In the genomic region with DNA sequence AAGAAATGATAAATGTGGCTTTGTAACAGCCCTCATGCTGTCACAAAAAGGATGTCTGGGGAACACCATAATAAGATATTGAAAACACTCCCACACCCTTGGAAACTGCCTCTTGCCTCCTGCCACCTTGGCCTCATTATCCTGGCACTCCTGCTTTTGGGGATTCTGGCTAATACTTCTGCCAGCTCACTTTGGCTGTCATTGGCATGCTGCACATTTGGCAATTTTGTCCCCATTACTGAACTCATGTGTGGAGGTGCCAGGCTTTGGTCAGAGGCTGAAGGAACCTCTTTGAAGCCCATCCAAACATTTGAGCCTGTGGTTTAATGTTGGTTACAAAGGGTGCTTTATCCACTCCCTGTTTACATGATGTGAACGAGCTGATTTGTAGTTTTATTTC, we compare ENCODE assay signal across 17 mouse cellular contexts.
DNase-seq lines count a peak whose midpoint lies in the region; ATAC-seq and TF ChIP-seq lines count a peak whose summit lies in the region.
"Had no signal": no experiment of that assay in that cellular context is flagged by ENCODE, and none has a peak within 500 bp of the region (broad histone marks: within the 10 kb centered on the region; RNA-seq: fewer than 3 reads in every experiment).

No protein-coding gene starts in this region.

- WGBS in hindbrain, embryonic 14.5 days = 80% methylated on average over 1 of the region's 1 CpGs
- WGBS in hindbrain, embryonic 12.5 days = 81% methylated on average over 1 of the region's 1 CpGs
- 45% methylated on average over 1 of the region's 1 CpGs for WGBS in liver, adult 2 months
- 45% methylated on average over 1 of the region's 1 CpGs for WGBS in liver, embryonic 12.5 days (ENCODE audit: insufficient replicate concordance)
- 39% methylated on average over 1 of the region's 1 CpGs for WGBS in forebrain, postnatal 0 days

- H3K4me1 ChIP-seq in hindbrain, embryonic 14.5 days (replicated peaks; ENCODE audit: control insufficient read depth, insufficient read depth, low read length) = no peaks in the 10 kb centered on the region
- H3K4me1 ChIP-seq in hindbrain, embryonic 12.5 days = no peaks in the 10 kb centered on the region
- H3K4me1 ChIP-seq in liver, adult 2 months (ENCODE audit: control insufficient read depth, insufficient read depth, low read length) = no peaks in the 10 kb centered on the region
- H3K4me1 ChIP-seq in liver, embryonic 12.5 days = no peaks in the 10 kb centered on the region
- H3K4me1 ChIP-seq in forebrain, postnatal 0 days (ENCODE audit: insufficient read depth) = no peaks in the 10 kb centered on the region
- H3K4me1 ChIP-seq: heart, embryonic 15.5 days had no signal

- no peak overlapping the region for H3K9ac ChIP-seq in hindbrain, embryonic 14.5 days
- no peak overlapping the region for H3K9ac ChIP-seq in hindbrain, embryonic 12.5 days
- H3K9ac ChIP-seq in liver, adult 2 months (ENCODE audit: low read depth, low read length) = no peak overlapping the region
- H3K9ac ChIP-seq in liver, embryonic 12.5 days = no peak overlapping the region
- no peak overlapping the region for H3K9ac ChIP-seq in forebrain, postnatal 0 days
- H3K9ac ChIP-seq: heart, embryonic 15.5 days; liver, embryonic 14.5 days had no signal

- no peak overlapping the region for H3K4me2 ChIP-seq in hindbrain, embryonic 14.5 days (replicated peaks)
- H3K4me2 ChIP-seq in hindbrain, embryonic 12.5 days (replicated peaks) = no peak overlapping the region
- H3K4me2 ChIP-seq in liver, embryonic 12.5 days = no peak overlapping the region
- H3K4me2 ChIP-seq in forebrain, postnatal 0 days (ENCODE audit: low read depth) = no peak overlapping the region
- H3K4me2 ChIP-seq: heart, embryonic 15.5 days had no signal

- no peaks in the 10 kb centered on the region for H3K79me2 ChIP-seq in liver, adult 2 months (ENCODE audit: control insufficient read depth, insufficient read depth, low read length)

- DNase-seq in adrenal gland, postnatal 10 days = peak; percentile 2
- no peak for DNase-seq in adrenal gland, adult 18-20 months (ENCODE audit: low spot score in 2 of 2)
- DNase-seq in hindbrain, embryonic 14.5 days (ENCODE audit: low spot score) = peak; percentile 28
- DNase-seq in liver, adult 2 months (ENCODE audit: extremely low read depth, low read depth, low spot score) = peak; percentile 93
- peak; percentile 50 for DNase-seq in forebrain, postnatal 0 days
- DNase-seq: heart, adult 2 months; kidney, adult 18-20 months; kidney, postnatal 10 days; midbrain, embryonic 14.5 days; retina, postnatal 1 day had no signal

- no peak for ATAC-seq in hindbrain, embryonic 14.5 days (ENCODE audit: low FRiP score)
- no peak for ATAC-seq in hindbrain, embryonic 12.5 days (ENCODE audit: low FRiP score)
- ATAC-seq in liver, embryonic 12.5 days = no peak
- ATAC-seq in forebrain, postnatal 0 days = peak; percentile 68
- ATAC-seq in CD4-positive, CD25-positive, alpha-beta regulatory T cell, adult 4 months = no peak

- no peak for TF ChIP-seq POLR2A in liver, adult 2 months (IDR thresholded peaks at IDR 0.05; ENCODE audit: extremely low read depth, insufficient read depth, low read length)

- no peaks in the 10 kb centered on the region for H3K36me3 ChIP-seq in hindbrain, embryonic 14.5 days (replicated peaks; ENCODE audit: control insufficient read depth, insufficient read depth)
- H3K36me3 ChIP-seq in hindbrain, embryonic 12.5 days = no peaks in the 10 kb centered on the region
- no peaks in the 10 kb centered on the region for H3K36me3 ChIP-seq in liver, adult 2 months (ENCODE audit: control insufficient read depth, insufficient read depth, low read length)
- H3K36me3 ChIP-seq in liver, embryonic 12.5 days = no peaks in the 10 kb centered on the region
- H3K36me3 ChIP-seq in forebrain, postnatal 0 days (ENCODE audit: insufficient read depth) = no peaks in the 10 kb centered on the region
- H3K36me3 ChIP-seq: heart, embryonic 15.5 days had no signal

- H3K27ac ChIP-seq in hindbrain, embryonic 14.5 days = no peak overlapping the region
- H3K27ac ChIP-seq in hindbrain, embryonic 12.5 days = no peak overlapping the region
- H3K27ac ChIP-seq in liver, adult 2 months (replicated peaks; ENCODE audit: insufficient read depth, low read depth, low read length) = no peak overlapping the region
- no peak overlapping the region for H3K27ac ChIP-seq in liver, embryonic 12.5 days
- no peak overlapping the region for H3K27ac ChIP-seq in forebrain, postnatal 0 days (ENCODE audit: low read depth, low read length)
- H3K27ac ChIP-seq: heart, adult 2 months; heart, embryonic 15.5 days; liver, embryonic 14.5 days; stomach, postnatal 0 days had no signal

- H3K4me3 ChIP-seq in hindbrain, embryonic 14.5 days (replicated peaks; ENCODE audit: low read length) = no peak overlapping the region
- no peak overlapping the region for H3K4me3 ChIP-seq in hindbrain, embryonic 12.5 days
- H3K4me3 ChIP-seq in liver, adult 2 months (ENCODE audit: insufficient read depth, low read depth, low read length) = no peak overlapping the region
- no peak overlapping the region for H3K4me3 ChIP-seq in liver, embryonic 12.5 days
- no peak overlapping the region for H3K4me3 ChIP-seq in forebrain, postnatal 0 days (ENCODE audit: low read depth, low read length)
- H3K4me3 ChIP-seq: heart, adult 2 months; heart, embryonic 15.5 days had no signal

- H3K9me3 ChIP-seq in hindbrain, embryonic 14.5 days (ENCODE audit: control insufficient read depth, low read length) = no peaks in the 10 kb centered on the region
- no peaks in the 10 kb centered on the region for H3K9me3 ChIP-seq in hindbrain, embryonic 12.5 days (replicated peaks)
- H3K9me3 ChIP-seq in liver, embryonic 12.5 days (replicated peaks) = no peaks in the 10 kb centered on the region
- no peaks in the 10 kb centered on the region for H3K9me3 ChIP-seq in forebrain, postnatal 0 days (ENCODE audit: low read length)
- H3K9me3 ChIP-seq: heart, embryonic 15.5 days had no signal

- no peak for TF ChIP-seq CTCF in liver, adult 2 months (IDR thresholded peaks at IDR 0.05; ENCODE audit: low read depth, low read length)
- TF ChIP-seq CTCF in forebrain, postnatal 0 days (IDR thresholded peaks at IDR 0.05; ENCODE audit: low read depth) = no peak

- H3K27me3 ChIP-seq in hindbrain, embryonic 14.5 days (ENCODE audit: control insufficient read depth, insufficient read depth, low read length) = no peaks in the 10 kb centered on the region
- no peaks in the 10 kb centered on the region for H3K27me3 ChIP-seq in hindbrain, embryonic 12.5 days
- H3K27me3 ChIP-seq in liver, adult 2 months (ENCODE audit: control insufficient read depth, insufficient read depth, low read length) = no peaks in the 10 kb centered on the region
- no peaks in the 10 kb centered on the region for H3K27me3 ChIP-seq in liver, embryonic 12.5 days (replicated peaks)
- H3K27me3 ChIP-seq in forebrain, postnatal 0 days (ENCODE audit: insufficient read depth, low read length) = no peaks in the 10 kb centered on the region
- H3K27me3 ChIP-seq: CH12.LX; heart, embryonic 15.5 days had no signal

Comparison
In these comparisons a context has a peak if more than half of its experiments do, and no peak if none do; other contexts are left out.
1. DNase-seq: peak in adrenal gland, postnatal 10 days (single experiment), hindbrain, embryonic 14.5 days (single experiment), liver, adult 2 months (single experiment) and forebrain, postnatal 0 days (single experiment); none in adrenal gland, adult 18-20 months (0 of 2).